ENCODE assay signal across 9 mouse cellular contexts in genomic region chr19:46791921-46792320, GRCm38 (mm10).
"Had no signal": no experiment of that assay in that cellular context is flagged by ENCODE, and none has a peak within 500 bp of the region (broad histone marks: within the 10 kb centered on the region; RNA-seq: fewer than 3 reads in every experiment).

No protein-coding gene starts in this region.

- DNase-seq: kidney, postnatal 14 days; liver, embryonic 13.5 days; liver, postnatal 0 days; retina, postnatal 1 day; right cerebral cortex, postnatal 14 days; thymus, adult 2 months; thymus, postnatal 25 days had no signal

- ATAC-seq: intestine, embryonic 16.5 days; liver, postnatal 0 days; midbrain, embryonic 16.5 days had no signal
